In the genomic region with DNA sequence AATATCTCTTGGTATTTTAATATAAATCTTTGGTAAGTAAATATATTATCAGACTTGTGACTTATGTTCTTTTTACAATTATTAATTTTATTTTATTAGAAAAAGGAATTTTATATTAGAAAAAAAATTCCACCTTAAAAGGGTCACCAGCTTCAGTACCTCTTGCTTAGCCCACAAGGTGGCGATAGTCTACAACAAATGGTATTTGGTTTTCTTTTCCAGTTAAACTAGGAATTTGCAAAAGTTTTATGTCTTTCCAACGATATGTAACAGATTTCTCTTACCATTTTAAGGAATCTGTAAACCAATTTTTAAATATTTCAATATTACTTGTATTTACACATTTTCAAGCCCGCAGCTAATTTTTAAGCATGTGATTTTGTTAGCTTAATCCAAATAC, we compare ENCODE assay signal across 1 mouse cellular context.
TF ChIP-seq lines count a peak whose summit lies in the region.

No protein-coding gene starts in this region.

TF ChIP-seq in CH12.LX, 34 proteins besides CTCF, POLR2A, EP300 and RAD21 (continued from another document):
- TF ChIP-seq MEF2A (IDR thresholded peaks at IDR 0.05; ENCODE audit: borderline replicate concordance, low read depth, low read length), result no peak
TF ChIP-seq in CH12.LX: peak in this region for 5.
